In the genomic region with DNA sequence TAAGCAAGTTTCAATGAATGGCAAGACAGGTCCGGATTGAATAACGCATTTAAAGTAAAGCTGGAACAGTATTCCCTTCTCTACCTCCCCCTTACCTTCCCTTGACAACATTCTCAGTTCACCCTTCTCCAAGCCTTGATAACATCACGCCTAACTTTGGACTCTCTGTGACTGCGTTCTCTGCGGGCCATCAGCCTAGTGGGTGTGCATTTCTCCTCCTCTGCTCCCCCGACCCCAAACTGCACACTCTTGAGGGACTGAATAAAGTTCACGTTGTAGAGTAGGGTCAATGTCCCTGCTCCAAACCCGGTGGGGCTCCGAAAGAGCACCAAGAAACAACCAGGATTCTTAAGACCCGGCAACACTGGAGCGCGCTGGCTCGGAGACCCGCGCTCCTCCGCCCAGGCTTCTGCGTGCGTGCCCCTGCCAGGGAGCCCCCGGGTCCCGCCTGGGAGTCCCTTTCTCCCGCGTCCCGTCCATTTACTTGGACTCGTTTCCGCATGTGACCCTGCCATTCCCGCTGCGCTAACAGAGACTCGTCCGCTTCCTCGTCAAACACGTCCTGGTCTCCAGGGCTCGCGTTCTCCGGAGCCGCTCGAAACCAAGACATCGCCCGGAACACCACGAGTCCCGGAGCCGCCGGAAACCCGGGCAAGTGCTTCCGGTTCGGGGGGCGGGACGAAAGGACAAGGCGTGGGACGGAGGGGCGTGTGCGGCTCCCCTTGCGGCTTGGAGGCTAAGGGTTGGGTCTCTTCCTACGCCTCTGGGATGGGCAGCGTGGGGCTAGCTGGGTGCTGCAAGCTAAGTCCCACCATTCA, we compare ENCODE assay signal across 8 mouse cellular contexts. TPM values are rescaled to one million over a fixed set of nuclear protein-coding genes. Genes with fewer than 3 reads are reported as not detected.
A peak's percentile ranks its signal among the peaks of the same experiment; 100 is the strongest.
DNase-seq lines count a peak whose midpoint lies in the region; ATAC-seq lines count a peak whose summit lies in the region.

A gene (minus strand): TSS at position 653 of the 818 bp plus-strand sequence.

- peak; percentile 99 for ATAC-seq in megakaryocyte progenitor cell, adult 5-6 weeks (replicated peaks; ENCODE audit: poor library complexity)

- peak; percentile 90 for DNase-seq in adipocyte (ENCODE audit: low spot score)
- peak; percentile 94 for DNase-seq in embryo, embryonic 10 days (ENCODE audit: low spot score)
- peak; percentile 98 for DNase-seq in gastrocnemius, postnatal 10 days
- peak; percentile 93 for DNase-seq in induced T-regulatory cell, adult 2 months (ENCODE audit: low read depth)
- peak; percentile 42 to 89 for DNase-seq in left cerebral cortex, adult 9 months (ENCODE audit: low spot score in 2 of 2)
- peak; percentile 93 for DNase-seq in right cerebral cortex, postnatal 14 days
- DNase-seq in urinary bladder, postnatal 36 days (ENCODE audit: low spot score in 2 of 2) = peak; percentile 86 to 91

RNA-seq across cellular contexts. Expression of the gene that starts here (rescaled TPM):
- total RNA-seq in gastrocnemius, postnatal 10 days (2021) = 10 to 100 TPM; 15.7 to 18.0 TPM
- total RNA-seq in megakaryocyte progenitor cell, adult 5-6 weeks (2015) = 10.8 and 16.0 TPM in 2 replicates
- 7.7 and 18.9 TPM in 2 replicates for total RNA-seq in megakaryocyte progenitor cell, adult 5-6 weeks (2017)

Comparison
In these comparisons a context has a peak if more than half of its experiments do, and no peak if none do; other contexts are left out.
1. Peak in every context shown above with its lines: DNase-seq and ATAC-seq.